9 mouse cellular contexts compared by ENCODE assay signal in genomic region chr6:17278366-17278765, GRCm38 (mm10). TPM values are rescaled to one million over a fixed set of nuclear protein-coding genes. Genes with fewer than 3 reads are reported as not detected.
"Had no signal": no experiment of that assay in that cellular context is flagged by ENCODE, and none has a peak within 500 bp of the region (broad histone marks: within the 10 kb centered on the region; RNA-seq: fewer than 3 reads in every experiment).

No protein-coding gene starts in this region.

- DNase-seq: kidney, postnatal 4 days; left cerebral cortex, postnatal 4 days; liver, postnatal 0 days; lung, embryonic 14.5 days; retina, postnatal 1 day; thymus, adult 2 months; thymus, postnatal 14 days; thymus, postnatal 4 days had no signal

RNA-seq across cellular contexts. Expression of gene Cav1, which starts 27.8 kb away (rescaled TPM):
- total RNA-seq: megakaryocyte, adult 5-6 weeks had no signal
